Mouse (Mus musculus) liver, adult 2 months (tissue): ENCODE measurements around the gene Lasp1.

Experiments used
- CTCF ChIP-seq: fragments of 200-500 bp; IDR thresholded peaks from 2 replicates; pipeline ENCODE4 v1.5.1; 2011; ENCODE audit warnings: low read depth, low read length, control low read depth
- POLR2A ChIP-seq: fragments of 200-500 bp; IDR thresholded peaks from 2 replicates; pipeline ENCODE4 v1.6.1; 2011; ENCODE audit warnings: low read length, control low read depth; ENCODE audit not compliant: insufficient read depth; ENCODE audit errors: extremely low read depth

GRCm38 (mm10) chr11:97825971-97826370 is 27.2 kb downstream of the Lasp1 start:
- TF ChIP-seq CTCF (no peak), POLR2A (no peak)
